Mouse (Mus musculus) adrenal gland, adult 8-10 months (tissue): Measurements from ENCODE around the gene Mpped2. TPM values are rescaled to one million over a fixed set of nuclear protein-coding genes. Genes with fewer than 3 reads are reported as not detected.

Experiments used
- DNase-seq: peaks from one replicate; pipeline ENCODE4 v3.0.0; 2022
- total RNA-seq, 4 experiments: library from RNA; stranded (reverse); gene quantifications; 2 replicates each; pipeline ENCODE4 v1.2.4; 2022

Gene Mpped2
- total RNA-seq, 4 experiments from 2014 or later, result 27.6 to 39.9 (median 33.4) TPM

DNA sequence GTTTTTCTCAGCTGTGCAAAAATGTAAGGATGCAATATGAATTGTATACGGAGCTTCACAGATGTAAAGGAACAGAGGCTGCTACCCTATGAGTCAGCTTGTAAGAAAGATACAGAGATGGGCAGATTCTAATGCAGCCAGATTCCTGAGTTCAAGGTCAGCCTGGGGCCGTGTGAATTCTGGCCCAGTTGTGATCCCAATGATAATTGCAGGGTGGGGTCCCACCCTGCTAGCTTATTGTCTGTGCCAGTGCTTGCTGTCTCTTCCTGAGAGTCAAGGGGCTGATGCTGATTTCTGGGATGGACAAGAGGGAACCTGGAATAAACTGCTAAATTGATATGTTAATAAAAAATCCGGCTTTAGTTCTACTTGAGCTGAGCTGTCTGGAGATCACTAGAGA lies 122.8 kb downstream of the Mpped2 start:
- no peak for DNase-seq

GRCm38 (mm10) chr2:106821292-106821691 lies 128.2 kb downstream of the Mpped2 start:
- no peak for DNase-seq

DNA sequence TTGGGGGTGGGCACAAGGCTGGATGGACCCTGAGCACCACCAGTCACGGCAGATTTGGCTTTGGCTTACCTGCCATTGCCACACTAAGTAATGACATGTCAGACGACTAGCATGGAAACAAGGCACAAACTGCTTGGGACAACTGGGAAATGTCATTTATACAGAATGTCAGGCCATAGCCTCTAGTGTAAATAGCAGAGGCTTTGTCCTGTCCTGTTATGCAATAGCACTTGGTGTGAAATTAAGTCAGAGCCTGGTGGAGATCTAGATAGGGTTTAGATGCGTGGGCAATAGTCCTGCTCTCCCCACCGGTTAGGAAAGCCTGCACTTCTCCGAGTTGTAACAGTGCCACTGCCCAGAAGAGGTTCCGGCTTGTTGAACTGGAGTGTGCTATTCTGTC lies 128.8 kb downstream of the Mpped2 start:
- DNase-seq, result no peak

DNA sequence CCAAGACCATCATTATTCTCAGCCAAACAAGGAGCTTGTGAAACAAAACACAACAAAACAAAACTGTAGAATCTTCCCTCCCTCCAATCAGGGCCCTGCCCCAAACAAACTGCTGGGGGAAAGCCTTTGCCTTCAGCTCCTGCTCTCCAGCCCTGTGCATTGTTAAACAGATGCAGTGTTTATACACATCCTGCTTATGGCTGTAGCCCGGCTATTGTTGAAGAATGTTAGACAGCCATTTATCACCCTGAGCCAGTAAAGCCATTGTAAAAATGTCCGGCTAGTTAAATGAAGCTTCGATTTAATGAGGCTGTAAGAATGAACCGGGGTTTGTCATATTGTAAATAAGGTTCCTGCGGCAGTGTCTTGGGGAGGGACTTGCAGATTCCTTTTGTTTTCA lies 129.5 kb downstream of the Mpped2 start:
- no peak for DNase-seq

- no peak for DNase-seq
Measured at GRCm38 (mm10) chr2:106825461-106825860, 132.4 kb downstream of the Mpped2 start.

DNA sequence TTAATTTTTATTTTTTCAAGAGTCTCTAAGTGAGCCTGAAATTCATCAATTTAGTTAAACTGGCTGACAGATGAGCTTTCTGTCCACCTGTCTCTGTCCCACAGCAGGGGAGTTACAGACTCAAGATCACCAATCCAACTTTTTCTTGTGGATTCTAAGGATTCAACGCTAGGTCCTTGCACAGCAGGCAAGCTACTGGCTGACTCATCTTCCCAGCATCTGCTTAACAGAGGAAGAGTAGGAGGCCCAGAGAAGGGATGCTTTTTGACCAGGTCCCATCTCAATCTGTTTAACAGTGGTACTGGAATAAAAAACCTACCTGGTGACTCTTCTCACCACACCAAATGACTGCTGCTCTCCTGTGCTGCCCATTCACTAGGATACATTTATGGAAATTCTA lies 133.0 kb downstream of the Mpped2 start:
- DNase-seq, result no peak

DNA sequence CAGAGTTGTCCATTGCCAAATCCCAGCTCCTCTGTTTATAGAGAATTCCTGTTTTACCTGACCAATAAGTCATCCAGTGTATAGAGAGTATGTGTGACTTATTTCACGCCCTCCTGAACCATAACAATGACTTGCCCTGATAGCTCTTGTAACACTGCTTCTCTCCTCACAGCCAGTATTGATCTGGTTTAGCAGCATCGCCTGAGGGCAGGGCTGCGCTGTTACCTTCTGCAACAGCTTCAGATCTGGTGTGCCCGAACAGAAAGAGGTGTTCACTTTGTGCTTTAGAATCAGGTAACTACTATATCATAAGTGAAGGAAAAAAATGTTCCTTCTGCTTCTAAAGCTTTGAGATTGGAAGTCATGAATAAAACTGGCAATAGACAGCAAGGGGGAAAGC lies 133.7 kb downstream of the Mpped2 start:
- DNase-seq, result no peak

- no peak for DNase-seq
Measured at GRCm38 (mm10) chr2:106828573-106829310, 135.7 kb downstream of the Mpped2 start.

- DNase-seq, result no peak
Measured at GRCm38 (mm10) chr2:106829420-106829819, 136.4 kb downstream of the Mpped2 start.

GRCm38 (mm10) chr2:106832577-106832976 lies 139.5 kb downstream of the Mpped2 start:
- DNase-seq, result no peak

GRCm38 (mm10) chr2:106833212-106833611 lies 140.1 kb downstream of the Mpped2 start:
- DNase-seq, result no peak

GRCm38 (mm10) chr2:106835321-106835720 lies 142.3 kb downstream of the Mpped2 start:
- no peak for DNase-seq

- no peak for DNase-seq
Measured at GRCm38 (mm10) chr2:106837241-106837640, 144.2 kb downstream of the Mpped2 start.

DNA sequence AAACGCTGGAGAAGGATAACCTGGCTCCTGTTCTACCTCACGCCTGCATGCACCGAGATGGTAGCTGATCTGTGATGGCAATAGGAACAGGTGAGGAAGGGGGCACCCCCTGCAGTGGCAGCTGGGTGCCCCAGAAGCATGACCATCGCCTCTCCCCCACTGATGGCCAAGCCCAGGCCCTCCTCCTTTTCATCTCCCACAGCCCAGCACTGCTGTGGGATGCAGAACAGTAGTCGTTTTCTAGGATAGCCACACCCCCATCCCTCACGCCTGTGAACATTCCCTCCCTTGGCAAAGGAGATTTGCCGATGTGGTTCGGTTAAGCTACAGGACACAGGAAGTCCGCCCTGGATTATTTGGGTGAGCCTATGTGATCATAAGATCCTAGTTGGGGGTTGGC lies 151.1 kb downstream of the Mpped2 start:
- DNase-seq, result no peak

DNA sequence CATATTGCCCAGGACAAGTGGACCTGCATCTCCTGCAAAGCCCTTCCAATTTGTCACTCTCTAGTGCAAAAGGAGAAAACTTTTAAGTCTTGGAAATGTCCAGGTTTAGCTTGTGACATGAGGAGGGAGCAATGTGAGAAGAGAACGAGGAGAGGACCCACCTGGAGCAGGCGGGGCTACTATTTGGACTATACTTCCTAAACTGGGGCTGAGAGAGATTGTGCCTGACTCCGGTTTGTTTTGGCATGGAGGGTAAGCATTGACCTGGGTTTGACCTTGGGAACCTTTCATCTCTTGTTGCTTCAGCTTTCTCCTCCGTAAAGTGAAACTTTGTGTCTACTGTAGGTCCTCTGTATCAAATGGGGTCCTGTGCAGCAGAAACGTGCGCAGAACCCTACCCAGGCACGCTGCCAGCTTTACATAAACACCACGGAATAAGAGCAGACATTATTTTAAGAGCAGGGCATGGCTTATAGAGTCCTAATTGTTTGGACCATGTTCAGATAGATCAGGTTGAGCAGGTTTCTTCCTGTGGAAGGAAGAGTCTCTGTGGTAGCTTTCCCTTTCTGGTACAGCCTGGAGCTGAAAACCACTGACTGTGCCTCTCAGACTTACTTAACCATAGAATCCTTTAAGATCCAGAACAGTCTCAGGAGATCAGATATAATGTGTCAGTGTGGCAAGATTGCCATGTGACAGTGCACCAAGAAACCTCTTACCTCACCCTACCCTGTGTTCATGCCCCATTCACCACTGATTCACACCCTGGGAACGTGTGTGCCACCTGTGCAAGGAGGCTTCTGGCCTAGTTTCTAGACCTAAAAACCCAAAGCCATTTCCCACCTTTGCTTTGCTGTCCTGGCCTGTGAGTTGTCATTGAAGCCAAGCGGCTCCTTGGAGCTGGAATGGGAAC lies 152.0 kb downstream of the Mpped2 start:
- no peak for DNase-seq

DNA sequence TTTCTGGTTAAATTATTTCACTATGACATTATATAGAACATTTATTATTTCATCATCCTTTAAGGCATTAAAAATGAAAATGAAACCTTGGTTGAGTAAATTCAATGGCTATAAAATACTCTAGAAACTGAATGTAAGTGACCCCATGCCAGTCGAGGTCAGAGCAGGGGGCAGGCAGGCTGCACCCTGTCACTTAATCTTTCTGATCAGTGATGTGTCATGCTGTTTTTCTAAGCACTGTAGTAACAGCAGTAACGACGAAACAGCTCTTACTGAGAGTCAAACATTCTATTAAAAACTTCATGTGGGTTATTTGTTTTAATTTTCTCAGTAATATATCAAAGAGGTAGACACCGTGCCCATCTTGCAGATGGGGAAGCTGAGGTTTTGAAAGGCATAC lies 153.4 kb downstream of the Mpped2 start:
- no peak for DNase-seq

- DNase-seq, result no peak
Measured at GRCm38 (mm10) chr2:106849389-106849788, 156.3 kb downstream of the Mpped2 start.

- DNase-seq, result no peak
Measured at GRCm38 (mm10) chr2:106851515-106851914, 158.4 kb downstream of the Mpped2 start.

- no peak for DNase-seq
Measured at GRCm38 (mm10) chr2:106854213-106854612, 161.1 kb downstream of the Mpped2 start.

DNA sequence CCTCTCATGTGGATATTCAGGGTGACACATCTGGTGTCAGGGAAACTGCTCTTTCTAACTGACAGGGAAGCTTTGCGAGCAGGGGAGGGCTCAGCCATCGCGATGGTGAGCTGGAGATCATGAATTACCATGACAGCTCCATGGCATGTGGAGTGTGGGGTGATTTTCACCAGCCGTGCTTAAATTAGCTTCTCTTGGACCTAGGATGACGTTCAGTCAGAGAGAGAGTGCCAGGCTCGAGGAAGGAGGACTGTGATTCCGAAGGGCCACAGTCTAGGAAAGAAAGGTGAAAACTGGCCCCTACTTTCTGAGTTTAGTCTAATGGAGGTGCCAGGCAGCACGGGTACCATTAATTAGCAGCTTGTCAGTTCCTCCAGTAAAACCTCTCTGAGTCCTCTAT lies 161.7 kb downstream of the Mpped2 start:
- DNase-seq, result no peak

DNA sequence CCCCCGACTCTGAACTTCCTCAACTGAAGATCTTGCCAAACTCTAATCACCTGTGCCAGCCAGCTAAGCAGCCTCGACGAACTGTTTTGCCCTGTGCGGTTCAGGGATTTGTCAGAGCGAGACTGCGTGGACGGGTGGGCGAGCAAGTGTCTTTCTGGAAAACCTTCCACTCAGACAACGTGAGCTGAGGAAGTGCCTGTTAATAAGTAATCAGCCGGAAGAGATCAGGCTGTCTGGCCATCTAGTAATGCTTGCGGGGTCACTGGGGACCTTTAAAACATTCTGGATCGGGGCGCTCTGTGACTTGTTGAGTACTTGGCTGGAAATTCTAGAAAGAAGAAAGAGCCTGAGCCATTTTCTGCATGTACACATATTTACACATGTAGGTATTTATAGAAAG lies 162.1 kb downstream of the Mpped2 start:
- no peak for DNase-seq

- peak; percentile 50 for DNase-seq
Measured at GRCm38 (mm10) chr2:106855623-106856350, 162.7 kb downstream of the Mpped2 start.

DNA sequence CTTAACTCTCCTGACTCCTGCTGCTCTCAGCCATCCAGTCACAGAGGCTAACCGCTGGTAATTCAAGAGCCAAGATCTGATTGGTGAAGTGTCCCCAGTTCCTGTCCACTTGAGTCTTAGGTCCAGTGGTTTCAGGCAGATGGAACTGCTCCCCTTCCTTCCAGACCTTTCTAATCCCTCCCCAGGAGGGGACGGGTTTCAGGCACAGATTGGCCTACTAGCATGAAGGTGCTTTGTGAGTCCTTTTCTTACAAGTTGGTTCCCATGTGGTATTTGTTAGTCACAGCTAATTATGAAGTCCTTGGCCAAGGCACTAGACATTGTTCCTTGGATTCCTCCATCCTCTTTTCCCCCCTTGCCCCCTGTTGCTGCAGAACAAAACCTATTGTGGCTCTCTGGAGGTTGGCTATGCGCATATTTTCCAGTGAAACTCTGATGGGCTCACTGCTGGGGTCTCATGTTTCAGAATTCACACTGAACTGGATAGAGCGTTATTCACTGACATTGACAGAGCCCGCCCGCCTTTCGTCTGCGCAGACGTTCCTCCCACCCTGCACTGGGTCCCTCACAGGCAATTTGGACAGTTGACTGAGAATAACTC lies 163.4 kb downstream of the Mpped2 start:
- no peak for DNase-seq
